Mouse (Mus musculus): ENCODE results near the gene Cct4.

Gene Cct4

GRCm38 (mm10) chr11:22990393-22991126, at the start of gene Cct4:
Cct4 (plus strand) TSS chr11:22990519.
- peak; percentile 85 to 88 for DNase-seq (ENCODE audit: low spot score in 2 of 2)

- no peak for DNase-seq (ENCODE audit: low spot score in 2 of 2)
Measured at GRCm38 (mm10) chr11:22949101-22949500, 41.2 kb upstream of the Cct4 start.

GRCm38 (mm10) chr11:22950131-22950530, 40.2 kb upstream of the Cct4 start:
- DNase-seq (ENCODE audit: low spot score in 2 of 2), result no peak

GRCm38 (mm10) chr11:22952668-22953067, 37.7 kb upstream of the Cct4 start:
- DNase-seq (ENCODE audit: low spot score in 2 of 2), result no peak

- no peak for DNase-seq (ENCODE audit: low spot score in 2 of 2)
Measured at GRCm38 (mm10) chr11:22956346-22956745, 34.0 kb upstream of the Cct4 start.

GRCm38 (mm10) chr11:22956830-22957229, 33.5 kb upstream of the Cct4 start:
- no peak for DNase-seq (ENCODE audit: low spot score in 2 of 2)

GRCm38 (mm10) chr11:22957791-22958374, 32.4 kb upstream of the Cct4 start:
- no peak for DNase-seq (ENCODE audit: low spot score in 2 of 2)

- no peak for DNase-seq (ENCODE audit: low spot score in 2 of 2)
Measured at GRCm38 (mm10) chr11:22962101-22962500, 28.2 kb upstream of the Cct4 start.

GRCm38 (mm10) chr11:22964401-22964800, 25.9 kb upstream of the Cct4 start:
- DNase-seq (ENCODE audit: low spot score in 2 of 2), result no peak

GRCm38 (mm10) chr11:22965503-22965902, 24.8 kb upstream of the Cct4 start:
- DNase-seq (ENCODE audit: low spot score in 2 of 2), result no peak

GRCm38 (mm10) chr11:22969486-22969885, 20.8 kb upstream of the Cct4 start:
- no peak for DNase-seq (ENCODE audit: low spot score in 2 of 2)

- no peak for DNase-seq (ENCODE audit: low spot score in 2 of 2)
Measured at GRCm38 (mm10) chr11:22970546-22970945, 19.8 kb upstream of the Cct4 start.

- peak; percentile 56 for DNase-seq (ENCODE audit: low spot score in 2 of 2)
Measured at GRCm38 (mm10) chr11:22971835-22972709, 18.2 kb upstream of the Cct4 start, which contains the start of gene Zrsr1. Zrsr1 (plus strand) TSS chr11:22972005.

GRCm38 (mm10) chr11:22972746-22973526, 17.4 kb upstream of the Cct4 start:
- DNase-seq (ENCODE audit: low spot score in 2 of 2), result peak; percentile 79 to 81

GRCm38 (mm10) chr11:22973599-22973998, 16.7 kb upstream of the Cct4 start:
- DNase-seq (ENCODE audit: low spot score in 2 of 2), result no peak

- DNase-seq (ENCODE audit: low spot score in 2 of 2), result no peak
Measured at GRCm38 (mm10) chr11:22978215-22978614, 12.1 kb upstream of the Cct4 start.

GRCm38 (mm10) chr11:22978711-22979110, 11.6 kb upstream of the Cct4 start:
- no peak for DNase-seq (ENCODE audit: low spot score in 2 of 2)

GRCm38 (mm10) chr11:22979221-22979620, 11.1 kb upstream of the Cct4 start:
- no peak for DNase-seq (ENCODE audit: low spot score in 2 of 2)

GRCm38 (mm10) chr11:22981041-22981440, 9.3 kb upstream of the Cct4 start:
- no peak for DNase-seq (ENCODE audit: low spot score in 2 of 2)

- no peak for DNase-seq (ENCODE audit: low spot score in 2 of 2)
Measured at GRCm38 (mm10) chr11:22981543-22981950, 8.8 kb upstream of the Cct4 start.

GRCm38 (mm10) chr11:22981984-22982757, 8.1 kb upstream of the Cct4 start, which contains the start of the genes Gm28048 and Commd1:
Gm28048 (minus strand) TSS chr11:22982090.
Commd1 (minus strand) TSS chr11:22982382.
- peak; percentile 88 to 94 for DNase-seq (ENCODE audit: low spot score in 2 of 2)

Measured in frontal cortex, postnatal 14 days (tissue).